Mouse (Mus musculus) erythroblast, embryonic 14.5 days (primary cell): Measurements from ENCODE around the gene Stkld1.

ENCODE experiments used
- GATA1 ChIP-seq: IDR thresholded peaks from 2 replicates; pipeline ENCODE4 v1.6.1; 2012; ENCODE audit warnings: low read length, inconsistent platforms, mixed read lengths
- TAL1 ChIP-seq: IDR thresholded peaks from 3 replicates; pipeline ENCODE4 v1.6.1; 2012; ENCODE audit warnings: low read length, inconsistent platforms, mixed read lengths

DNA sequence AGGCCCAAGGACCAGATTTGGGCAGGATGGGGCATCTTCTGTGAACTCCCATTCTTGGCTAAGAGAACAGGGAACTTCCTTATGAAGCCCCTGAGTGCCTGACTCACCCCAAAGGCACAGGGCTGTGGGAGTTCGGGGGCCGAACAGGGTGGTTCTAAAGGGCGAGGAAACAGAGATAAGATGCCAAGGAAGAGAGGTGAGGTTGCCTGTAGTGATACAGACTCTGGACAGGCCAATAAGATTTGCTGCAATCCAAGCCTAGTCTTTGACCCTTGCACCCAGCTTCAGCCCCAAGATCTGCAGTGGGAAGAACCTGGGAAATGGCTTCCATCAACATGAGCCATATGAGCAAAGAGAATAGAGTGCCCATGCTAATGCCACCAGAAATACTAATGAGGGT lies 9.4 kb downstream of the Stkld1 start:
- TF ChIP-seq GATA1 (no peak), TAL1 (no peak)
